Mouse (Mus musculus): ENCODE measurements at regions not wholly inside any gene's neighbourhood (a gene's known extent, or its start where the extent isn't known, plus 50 kb on each side); places are given as distances from the start of the nearest gene placed in this dataset.

DNA sequence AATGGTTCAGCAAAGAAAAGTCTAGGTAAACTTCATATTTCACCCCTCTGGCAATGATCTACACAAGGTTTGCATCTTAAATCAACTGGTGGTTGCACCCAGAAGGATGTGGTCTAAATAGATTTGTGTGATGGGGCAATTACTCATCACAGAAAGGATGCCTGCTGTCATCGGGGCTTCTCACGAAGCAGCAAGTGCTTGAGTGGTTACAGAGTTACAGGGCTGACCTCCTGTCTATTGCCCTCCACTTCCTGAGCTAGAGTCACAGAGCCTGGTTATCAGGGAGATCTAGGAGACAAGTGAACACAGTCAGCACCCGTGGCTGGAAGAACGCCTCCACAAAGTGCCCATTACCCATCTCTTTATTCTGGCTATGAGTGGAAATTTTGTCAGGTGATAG lies 203.9 kb upstream of the Slc24a2 start:
- no peak for TF ChIP-seq CTCF (IDR thresholded peaks at IDR 0.05; ENCODE audit: insufficient read depth, low read length)
- TF ChIP-seq POLR2A (IDR thresholded peaks at IDR 0.05; ENCODE audit: borderline replicate concordance, extremely low read depth, low read depth, low read length): no peak

All from lung, adult 2 months (tissue).